Mouse (Mus musculus) embryonic facial prominence, embryonic 13.5 days (tissue): ENCODE results near the gene Plekha5. TPM values are rescaled to one million over a fixed set of nuclear protein-coding genes. Genes with fewer than 3 reads are reported as not detected.
"Not testable (repeated sequence)": the region's sequence is repeated elsewhere in the genome, so short reads cannot be mapped to it uniquely, and the experiment has no call there.

Source experiments
- ATAC-seq: fragments of 200-750 bp; cut with Nextera tagmentation; 2 replicates; pipeline ENCODE4 v1.8.0; 2017; ENCODE audit warnings: low read depth; ENCODE audit not compliant: insufficient number of reproducible peaks, insufficient read depth, low FRiP score, low TSS enrichment
- H3K27ac ChIP-seq: fragments of 300-500 bp; sonication (generic); 2 replicates; pipeline ENCODE4 v1.5.1; 2015; ENCODE audit warnings: moderate library complexity, mild to moderate bottlenecking, inconsistent platforms
- H3K27me3 ChIP-seq: fragments of 300-500 bp; sonication (generic); 2 replicates; pipeline ENCODE4 v1.6.1; 2015; ENCODE audit warnings: mild to moderate bottlenecking, inconsistent platforms
- H3K36me3 ChIP-seq: fragments of 300-500 bp; sonication (generic); 2 replicates; pipeline ENCODE4 v1.6.1; 2015; ENCODE audit warnings: mild to moderate bottlenecking, inconsistent platforms
- H3K4me1 ChIP-seq: fragments of 300-500 bp; sonication (generic); 2 replicates; pipeline ENCODE4 v1.6.1; 2015; ENCODE audit warnings: inconsistent platforms
- H3K4me2 ChIP-seq: fragments of 300-500 bp; sonication (generic); 2 replicates; pipeline ENCODE4 v1.6.1; 2015; ENCODE audit warnings: moderate library complexity, mild to moderate bottlenecking, inconsistent platforms
- H3K4me3 ChIP-seq: fragments of 300-500 bp; sonication (generic); 2 replicates; pipeline ENCODE4 v1.5.1; 2015; ENCODE audit warnings: mild to moderate bottlenecking, inconsistent platforms
- H3K9ac ChIP-seq: fragments of 300-500 bp; sonication (generic); 2 replicates; pipeline ENCODE4 v1.6.1; 2015; ENCODE audit warnings: mild to moderate bottlenecking, inconsistent platforms
- H3K9me3 ChIP-seq: fragments of 300-500 bp; sonication (generic); 2 replicates; pipeline ENCODE4 v1.6.1; 2016; ENCODE audit warnings: inconsistent platforms
- WGBS: fragments of 180-500 bp; shearing (Covaris S2); methylation state at CpG from one replicate; pipeline ENCODE4 v1.1.7; 2015; ENCODE audit warnings: mixed read lengths; 5-methylcytosine and 5-hydroxymethylcytosine counted together
- polyA plus RNA-seq: library from polyadenylated mRNA; unstranded; fragments of >200 nt; fragmentation: Nextera tagmentation; extraction: Ambion mirVana; gene quantifications from 2 replicates; pipeline ENCODE4 v1.2.1, GENCODE M21; 2015

Gene Plekha5
- polyA plus RNA-seq, 1 experiment from 2014 or later: 42.3 TPM

DNA sequence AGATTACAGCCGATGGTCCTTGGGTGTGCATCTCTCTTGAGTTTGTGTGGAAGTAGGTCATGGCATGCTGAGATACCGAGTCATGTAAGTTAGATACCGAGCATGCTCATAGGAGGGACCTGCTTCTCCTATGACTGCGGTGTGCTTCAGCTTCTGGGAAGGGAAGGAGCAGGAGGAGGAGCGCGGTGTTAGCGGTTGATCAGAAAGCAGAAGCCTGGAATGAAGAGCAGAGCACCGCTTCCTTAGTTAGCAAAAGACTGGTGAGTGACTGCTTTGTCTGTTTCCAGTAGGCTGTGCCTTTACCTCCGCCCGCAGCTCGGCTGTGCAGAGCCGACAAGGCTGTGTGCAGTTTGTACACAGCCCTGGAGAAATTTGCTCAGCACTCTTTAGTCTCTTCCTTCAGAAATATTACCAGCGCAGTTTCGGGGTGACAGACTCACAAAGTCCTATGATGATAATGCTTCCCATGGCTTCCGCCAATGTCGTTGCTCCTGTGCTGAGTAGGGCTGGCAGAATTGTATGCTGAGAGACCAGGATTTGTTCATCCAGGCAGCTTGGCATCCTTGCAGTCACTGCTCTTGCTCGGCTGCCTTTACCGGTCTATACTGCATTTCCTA is 67.2 kb downstream of the Plekha5 start:
- Histone ChIP-seq H3K4me3 (no peak overlapping the region), H3K27ac (0 out of 2 replicates have a peak overlapping the region, but pooled peaks have one; percentile 5), H3K9ac (0 out of 2 replicates have a peak overlapping the region, but pooled peaks have one; percentile 6), H3K36me3 (0 out of 2 replicates have a peak, but pooled peaks cover 3% of the 10 kb centered on the region), H3K27me3 (no peaks in the 10 kb centered on the region), H3K9me3 (no peaks in the 10 kb centered on the region), H3K4me2 (no peak overlapping the region), H3K4me1 (peaks cover 36% of the 10 kb centered on the region)
- ATAC-seq: no peak
- 81% methylated on average over 18 of the region's 18 CpGs for whole genome bisulfite sequencing

DNA sequence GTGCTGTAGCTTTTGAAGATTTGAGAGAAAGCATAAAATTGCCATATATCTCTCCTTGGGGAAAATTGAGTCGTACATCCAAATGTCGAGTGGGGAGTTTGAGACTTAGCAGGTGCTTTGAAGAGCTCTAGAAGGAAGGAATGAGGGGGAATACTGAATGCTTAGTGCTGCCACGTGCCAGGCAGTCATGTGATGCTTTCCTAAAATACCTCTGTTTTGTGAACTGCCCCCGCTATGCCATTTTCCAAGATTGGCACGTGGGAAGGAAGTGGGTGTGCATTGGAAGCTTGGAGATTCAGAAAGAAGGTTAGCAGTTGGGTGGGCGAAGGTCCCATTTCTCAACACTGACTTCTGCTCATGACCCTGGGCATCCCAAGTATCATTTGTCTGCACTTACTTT is 68.2 kb downstream of the Plekha5 start:
- H3K4me3 ChIP-seq: no peak overlapping the region
- H3K4me1 ChIP-seq: peaks cover 32% of the 10 kb centered on the region
- H3K27me3 ChIP-seq: no peaks in the 10 kb centered on the region
- ATAC-seq: no peak
- H3K4me2 ChIP-seq: no peak overlapping the region
- no peak overlapping the region for H3K9ac ChIP-seq
- 76% methylated on average over 6 of the region's 6 CpGs for WGBS
- H3K9me3 ChIP-seq: no peaks in the 10 kb centered on the region
- H3K27ac ChIP-seq: no peak overlapping the region
- 0 out of 2 replicates have a peak, but pooled peaks cover 3% of the 10 kb centered on the region for H3K36me3 ChIP-seq

DNA sequence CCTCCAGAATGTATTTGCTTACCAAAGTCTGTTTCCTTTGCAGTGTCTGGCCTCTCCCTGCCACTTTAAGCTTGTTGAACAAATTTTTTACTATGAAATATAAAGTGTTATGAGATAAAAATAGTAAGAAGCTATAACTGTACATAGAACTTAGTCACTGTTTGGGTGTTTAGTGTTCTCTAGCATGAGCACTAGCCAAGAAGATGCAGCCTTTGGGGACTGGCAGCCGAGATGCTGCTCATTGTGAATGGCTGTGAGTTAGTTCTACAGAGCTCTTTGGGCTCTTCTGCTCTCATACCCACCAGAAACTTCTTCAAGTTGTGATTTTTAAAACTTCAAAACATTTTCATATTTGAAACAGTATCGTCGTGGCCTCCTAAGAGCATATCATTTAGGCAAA is 74.2 kb downstream of the Plekha5 start:
- no peak for ATAC-seq
- no peak overlapping the region for H3K9ac ChIP-seq
- H3K27me3 ChIP-seq: no peaks in the 10 kb centered on the region
- H3K27ac ChIP-seq: no peak overlapping the region
- 87% methylated on average over 3 of the region's 3 CpGs for WGBS
- H3K36me3 ChIP-seq: 0 out of 2 replicates have a peak, but pooled peaks cover 7% of the 10 kb centered on the region
- no peak overlapping the region for H3K4me3 ChIP-seq
- no peaks in the 10 kb centered on the region for H3K9me3 ChIP-seq
- H3K4me1 ChIP-seq: peaks cover 14% of the 10 kb centered on the region
- no peak overlapping the region for H3K4me2 ChIP-seq

DNA sequence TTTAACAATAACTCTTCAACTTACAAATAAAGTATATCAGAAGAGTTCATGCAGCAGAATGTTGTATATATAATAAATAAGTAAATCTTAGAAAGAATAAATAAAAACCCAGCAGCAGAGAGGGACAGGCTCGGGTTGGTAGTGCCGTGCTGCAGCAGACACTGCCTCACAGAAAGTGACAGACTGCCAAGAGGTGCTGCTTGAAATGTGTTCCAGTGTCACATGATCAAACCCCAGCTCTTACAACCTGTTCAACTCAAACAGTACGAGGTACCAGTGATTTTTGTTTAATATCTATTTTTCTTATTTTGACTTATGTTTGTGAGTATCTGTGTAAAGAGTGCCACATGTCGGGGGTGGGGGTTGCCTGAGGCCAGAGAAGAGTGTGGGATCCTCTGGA is 75.1 kb downstream of the Plekha5 start:
- peaks cover 14% of the 10 kb centered on the region for H3K4me1 ChIP-seq
- no peaks in the 10 kb centered on the region for H3K9me3 ChIP-seq
- H3K36me3 ChIP-seq: 0 out of 2 replicates have a peak, but pooled peaks cover 7% of the 10 kb centered on the region
- H3K4me3 ChIP-seq: no peak overlapping the region
- H3K9ac ChIP-seq: no peak overlapping the region
- H3K27ac ChIP-seq: no peak overlapping the region
- no peaks in the 10 kb centered on the region for H3K27me3 ChIP-seq
- 78% methylated on average over 4 of the region's 4 CpGs for WGBS
- H3K4me2 ChIP-seq: no peak overlapping the region
- ATAC-seq: no peak

DNA sequence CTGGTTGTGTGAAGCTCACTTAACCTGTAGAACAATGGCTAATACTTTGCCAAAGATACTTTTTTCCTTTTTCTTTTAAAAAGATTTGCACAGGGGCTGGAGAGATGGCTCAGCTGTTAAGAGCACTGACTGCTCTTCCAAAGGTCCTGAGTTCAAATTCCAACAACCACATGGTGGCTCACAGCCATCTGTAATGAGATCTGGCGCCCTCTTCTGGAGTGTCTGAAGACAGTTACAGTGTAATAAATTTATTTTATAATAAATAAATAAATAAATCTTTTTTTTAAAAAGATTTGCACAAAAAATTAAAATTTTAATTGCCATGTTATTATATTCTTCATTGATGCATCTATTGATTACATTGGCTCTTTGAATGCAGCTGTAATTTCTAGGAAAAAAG is 77.0 kb downstream of the Plekha5 start:
- H3K36me3 ChIP-seq, H3K27ac ChIP-seq, ATAC-seq, H3K4me2 ChIP-seq, H3K27me3 ChIP-seq, H3K4me3 ChIP-seq, H3K9ac ChIP-seq, H3K9me3 ChIP-seq: not testable (repeated sequence)
- H3K4me1 ChIP-seq: peaks cover 16% of the 10 kb centered on the region
- WGBS: 69% methylated on average over 1 of the region's 1 CpGs

DNA sequence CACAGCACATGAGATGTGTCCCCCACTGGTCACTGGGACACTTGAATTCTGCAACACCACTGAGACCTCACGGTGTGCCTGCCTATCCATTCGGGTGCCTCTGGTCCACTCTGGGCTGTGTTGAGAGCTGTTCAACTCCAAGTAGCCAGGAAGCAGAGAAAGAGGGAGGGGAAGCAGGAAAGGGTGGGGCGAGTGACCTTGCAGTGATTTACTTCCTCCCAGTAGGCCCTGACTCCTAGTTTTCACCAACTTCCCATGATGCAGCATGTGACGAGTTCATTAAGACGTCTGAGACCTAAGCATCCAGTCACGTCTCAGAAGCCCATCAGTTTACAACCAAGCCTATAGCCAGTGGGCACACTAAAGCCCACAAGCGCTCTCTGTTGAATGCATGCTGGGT is 78.0 kb downstream of the Plekha5 start:
- H3K27me3 ChIP-seq: no peaks in the 10 kb centered on the region
- no peak overlapping the region for H3K9ac ChIP-seq
- H3K4me2 ChIP-seq: no peak overlapping the region
- H3K9me3 ChIP-seq: no peaks in the 10 kb centered on the region
- no peak for ATAC-seq
- H3K36me3 ChIP-seq: 0 out of 2 replicates have a peak, but pooled peaks cover 4% of the 10 kb centered on the region
- no peak overlapping the region for H3K4me3 ChIP-seq
- peaks cover 20% of the 10 kb centered on the region for H3K4me1 ChIP-seq
- H3K27ac ChIP-seq: no peak overlapping the region
- 85% methylated on average over 7 of the region's 7 CpGs for WGBS

DNA sequence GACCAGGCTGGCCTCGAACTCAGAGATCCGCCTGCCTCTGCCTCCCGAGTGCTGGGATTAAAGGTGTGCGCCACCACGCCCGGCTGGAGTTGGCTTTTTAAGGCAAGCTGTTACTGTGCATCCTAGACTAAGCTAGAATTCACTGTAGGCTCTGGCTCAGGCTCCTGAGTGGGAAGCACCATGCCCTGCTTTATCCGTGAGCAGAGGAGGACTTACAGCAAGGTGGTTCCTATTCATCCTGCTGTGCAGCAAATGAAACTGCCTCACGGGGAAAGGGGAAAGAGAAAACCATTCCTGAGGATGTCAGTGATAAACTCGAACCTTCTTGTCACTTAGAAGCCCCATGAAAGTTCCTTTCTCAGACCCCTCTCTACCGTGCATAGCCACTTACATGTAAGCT is 80.9 kb downstream of the Plekha5 start:
- Histone ChIP-seq H3K27me3 (no peaks in the 10 kb centered on the region), H3K9me3 (no peaks in the 10 kb centered on the region), H3K27ac (no peak overlapping the region), H3K4me3 (no peak overlapping the region), H3K36me3 (0 out of 2 replicates have a peak, but pooled peaks cover 4% of the 10 kb centered on the region), H3K4me2 (no peak overlapping the region), H3K4me1 (peaks cover 39% of the 10 kb centered on the region), H3K9ac (no peak overlapping the region)
- 81% methylated on average over 10 of the region's 10 CpGs for WGBS
- no peak for ATAC-seq

DNA sequence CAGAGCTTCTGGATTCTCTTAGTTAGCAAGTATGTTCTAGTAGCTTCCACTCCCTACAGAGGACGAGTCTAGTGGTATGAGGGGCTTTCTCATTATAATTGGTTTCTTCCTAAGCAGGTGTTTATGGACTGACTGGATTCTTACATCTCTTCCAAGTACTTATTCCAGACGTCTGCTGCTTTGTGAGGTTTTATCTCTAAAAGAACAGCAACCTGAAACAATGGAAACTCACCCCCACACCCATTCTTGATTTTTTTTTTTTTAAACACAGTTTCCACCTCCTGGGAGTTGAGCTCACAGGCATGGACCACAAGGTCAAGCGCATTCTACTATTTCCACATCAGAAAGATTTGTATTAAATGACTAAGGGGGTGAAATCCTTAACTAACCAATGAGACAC is 83.8 kb downstream of the Plekha5 start:
- no peak overlapping the region for H3K4me3 ChIP-seq
- H3K27ac ChIP-seq: no peak overlapping the region
- no peak overlapping the region for H3K4me2 ChIP-seq
- H3K36me3 ChIP-seq: no peaks in the 10 kb centered on the region
- no peak for ATAC-seq
- no peaks in the 10 kb centered on the region for H3K9me3 ChIP-seq
- H3K9ac ChIP-seq: no peak overlapping the region
- 50% methylated on average over 3 of the region's 3 CpGs for WGBS
- no peaks in the 10 kb centered on the region for H3K27me3 ChIP-seq
- peaks cover 55% of the 10 kb centered on the region for H3K4me1 ChIP-seq

DNA sequence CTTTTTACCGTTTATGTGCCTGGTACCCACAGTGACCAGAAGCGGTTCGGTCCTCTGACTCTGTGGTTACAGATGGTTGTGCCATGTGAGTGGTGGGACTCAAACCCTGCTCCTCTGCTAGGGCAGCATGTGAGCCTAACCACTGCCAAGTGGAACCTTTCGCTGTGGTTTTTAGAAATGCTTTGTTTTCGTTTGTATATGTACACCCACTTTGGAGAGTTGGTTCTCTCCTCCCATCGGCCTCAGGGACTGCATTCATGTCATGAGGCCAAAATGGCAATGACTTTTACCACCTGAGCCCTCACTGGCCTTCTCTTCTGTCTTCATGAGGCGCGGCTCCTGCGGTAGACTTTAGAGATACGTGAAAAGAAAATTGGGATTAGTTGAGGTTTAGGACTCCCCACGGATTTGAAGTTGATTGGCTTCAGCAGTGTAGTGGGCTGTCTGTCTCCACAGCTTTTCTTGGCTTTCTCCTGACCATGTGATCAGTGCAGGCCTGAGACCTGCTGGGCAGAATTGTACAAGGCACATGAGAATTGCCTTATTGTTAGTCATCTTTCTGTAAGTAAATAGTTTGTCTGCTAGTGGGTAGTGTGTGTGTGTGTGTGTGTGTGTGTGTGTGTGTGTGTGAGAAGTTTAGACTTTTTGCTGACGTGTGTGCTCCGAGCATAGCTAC is 84.8 kb downstream of the Plekha5 start:
- Histone ChIP-seq H3K9ac (no peak overlapping the region), H3K4me2 (no peak overlapping the region), H3K27me3 (no peaks in the 10 kb centered on the region), H3K4me1 (peaks cover 65% of the 10 kb centered on the region), H3K36me3 (no peaks in the 10 kb centered on the region), H3K4me3 (no peak overlapping the region), H3K27ac (peak overlapping the region; percentile 41; the same call in 1 of the 2 replicates), H3K9me3 (no peaks in the 10 kb centered on the region)
- ATAC-seq: no peak
- WGBS: 56% methylated on average over 13 of the region's 13 CpGs

DNA sequence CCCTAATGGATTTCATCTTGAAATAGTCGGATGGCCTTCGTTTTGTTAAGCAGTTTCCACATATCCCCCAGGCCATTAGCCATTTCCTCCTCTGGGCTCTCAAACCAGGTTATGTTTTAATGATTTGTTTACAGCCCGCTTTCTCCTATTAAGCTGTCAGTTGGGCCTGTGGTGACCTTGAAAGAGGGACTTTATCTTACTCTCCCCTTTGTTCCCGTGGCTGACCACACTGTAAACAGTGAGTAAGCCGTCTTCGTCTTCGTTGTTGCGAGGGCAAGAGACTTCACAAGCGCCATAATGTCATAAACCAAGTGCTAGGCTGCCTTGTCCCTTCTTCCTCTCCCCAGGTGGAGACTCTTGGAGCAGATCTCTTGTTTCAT is 85.3 kb downstream of the Plekha5 start:
- Histone ChIP-seq H3K36me3 (no peaks in the 10 kb centered on the region), H3K4me3 (no peak overlapping the region), H3K27ac (no peak overlapping the region), H3K9ac (no peak overlapping the region), H3K4me1 (peaks cover 67% of the 10 kb centered on the region), H3K27me3 (no peaks in the 10 kb centered on the region), H3K9me3 (no peaks in the 10 kb centered on the region), H3K4me2 (no peak overlapping the region)
- no peak for ATAC-seq
- WGBS: 57% methylated on average over 9 of the region's 9 CpGs

DNA sequence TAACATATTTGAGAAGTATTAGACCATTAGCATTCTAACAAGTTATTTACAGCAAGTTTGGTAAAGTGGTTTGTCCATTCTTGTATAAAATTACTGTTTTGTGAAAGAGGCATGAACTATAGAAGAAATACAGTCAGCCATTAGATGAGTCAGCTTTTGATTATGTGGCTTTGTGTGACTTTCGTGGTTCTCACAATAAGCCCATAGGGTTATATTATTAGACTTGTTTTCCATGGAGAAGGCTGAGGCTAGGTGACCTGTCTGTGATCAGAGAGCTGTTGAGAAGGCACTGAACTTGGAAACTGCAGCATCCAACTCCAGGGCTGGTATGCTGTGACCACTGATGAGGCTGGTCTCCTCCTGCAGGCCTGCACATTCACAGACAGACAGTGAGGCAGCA is 88.2 kb downstream of the Plekha5 start:
- Histone ChIP-seq H3K4me1 (peaks cover 64% of the 10 kb centered on the region), H3K9me3 (no peaks in the 10 kb centered on the region), H3K4me3 (no peak overlapping the region), H3K36me3 (no peaks in the 10 kb centered on the region), H3K27me3 (no peaks in the 10 kb centered on the region), H3K27ac (no peak overlapping the region), H3K9ac (no peak overlapping the region), H3K4me2 (no peak overlapping the region)
- no peak for ATAC-seq
- 57% methylated on average over 1 of the region's 1 CpGs for WGBS

DNA sequence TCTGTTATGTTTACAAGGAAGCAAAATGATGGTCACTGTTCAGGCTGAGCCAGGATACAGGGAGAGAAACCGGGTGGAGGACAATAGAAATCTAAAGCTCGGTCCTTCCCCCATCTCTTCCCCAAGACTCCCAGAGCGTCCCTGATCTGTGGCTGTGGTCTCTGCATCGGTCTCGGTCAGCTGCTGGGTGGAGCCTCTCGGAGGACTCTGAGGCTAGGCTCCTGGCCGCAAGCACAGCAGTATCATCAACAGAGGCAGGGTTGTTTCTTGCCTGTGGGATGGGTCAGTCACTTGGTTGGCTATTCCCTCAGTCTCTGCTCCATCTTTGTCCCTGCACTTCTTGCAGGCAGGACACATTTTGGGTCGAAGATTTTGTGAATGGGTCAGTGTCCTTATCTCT is 88.6 kb downstream of the Plekha5 start:
- Histone ChIP-seq H3K4me2 (no peak overlapping the region), H3K9me3 (no peaks in the 10 kb centered on the region), H3K27ac (no peak overlapping the region), H3K4me1 (peaks cover 61% of the 10 kb centered on the region), H3K9ac (no peak overlapping the region), H3K4me3 (no peak overlapping the region), H3K27me3 (no peaks in the 10 kb centered on the region), H3K36me3 (no peaks in the 10 kb centered on the region)
- 0 out of 2 replicates have a peak, but pooled peaks have one; percentile 28 for ATAC-seq
- 50% methylated on average over 8 of the region's 8 CpGs for WGBS
